Mouse (Mus musculus): ENCODE measurements around the gene Gm20388. TPM values are rescaled to one million over a fixed set of nuclear protein-coding genes. Genes with fewer than 3 reads are reported as not detected.
"Not testable (repeated sequence)": the region's sequence is repeated elsewhere in the genome, so short reads cannot be mapped to it uniquely, and the experiment has no call there.

Gene Gm20388
- total RNA-seq, 2 experiments from 2014 or later, result 2.2 to 7.6 TPM

GRCm38 (mm10) chr8:123228416-123228815 is 3317.8 kb downstream of the Gm20388 start:
- no peak for TF ChIP-seq CTCF (conservative IDR thresholded peaks at IDR 0.05)
- Histone ChIP-seq H3K4me3 (no peak overlapping the region), H3K27ac (no peak overlapping the region)
- no peak for DNase-seq (ENCODE audit: low spot score in 2 of 2)

GRCm38 (mm10) chr8:123230326-123230725 is 3319.7 kb downstream of the Gm20388 start:
- DNase-seq (ENCODE audit: low spot score in 2 of 2); H3K4me3 ChIP-seq: not testable (repeated sequence)
- H3K27ac ChIP-seq, result peak overlapping the region; percentile 51

- peak overlapping the region; percentile 97; the same call in 1 of the 2 replicates for H3K27ac ChIP-seq
- no peak for DNase-seq (ENCODE audit: low spot score in 2 of 2)
These were observed 3321.1 kb downstream of the Gm20388 start for GRCm38 (mm10) chr8:123231742-123232141.

GRCm38 (mm10) chr8:123232553-123232952 is 3321.9 kb downstream of the Gm20388 start:
- no peak for DNase-seq (ENCODE audit: low spot score in 2 of 2)
- Histone ChIP-seq H3K4me3 (no peak overlapping the region), H3K27ac (peak overlapping the region; percentile 97)
- no peak for TF ChIP-seq CTCF (conservative IDR thresholded peaks at IDR 0.05)

More at GRCm38 (mm10) chr8:123231742-123232141, 3321.1 kb downstream of the Gm20388 start:
- H3K4me3 ChIP-seq, result no peak overlapping the region
- TF ChIP-seq CTCF (conservative IDR thresholded peaks at IDR 0.05), result peak; percentile 60

GRCm38 (mm10) chr8:123233300-123233699 is 3322.7 kb downstream of the Gm20388 start:
- Histone ChIP-seq H3K4me3 (peak overlapping the region; percentile 88), H3K27ac (peak overlapping the region; percentile 97)
- no peak for DNase-seq (ENCODE audit: low spot score in 2 of 2)
- TF ChIP-seq CTCF (conservative IDR thresholded peaks at IDR 0.05), result no peak

- no peak for DNase-seq (ENCODE audit: low spot score in 2 of 2)
- H3K4me3 ChIP-seq, result peak overlapping the region; percentile 88
- H3K27ac ChIP-seq, result peak overlapping the region; percentile 97
- TF ChIP-seq CTCF (conservative IDR thresholded peaks at IDR 0.05), result no peak
These were observed 3323.1 kb downstream of the Gm20388 start for GRCm38 (mm10) chr8:123233760-123234159.

- DNase-seq (ENCODE audit: low spot score in 2 of 2), result peak; percentile 84
- Histone ChIP-seq H3K27ac (peak overlapping the region; percentile 97), H3K4me3 (peak overlapping the region; percentile 88)
- no peak for TF ChIP-seq CTCF (conservative IDR thresholded peaks at IDR 0.05)
These were observed 3324.4 kb downstream of the Gm20388 start for GRCm38 (mm10) chr8:123234918-123235519.

- Histone ChIP-seq H3K4me3 (peak within 1 kb of the TSS; percentile 88), H3K27ac (peak within 1 kb of the TSS; percentile 97)
- peak; percentile 87 to 89 for DNase-seq (ENCODE audit: low spot score in 2 of 2)
- peak; percentile 56 for TF ChIP-seq CTCF (conservative IDR thresholded peaks at IDR 0.05)
These were observed 3325.2 kb downstream of the Gm20388 start, which contains the start of gene Spata2l for GRCm38 (mm10) chr8:123235520-123236497. Gene Spata2l, minus strand, starts transcription at chr8:123236233.

GRCm38 (mm10) chr8:123239398-123239797 is 3328.8 kb downstream of the Gm20388 start:
- Histone ChIP-seq H3K4me3 (no peak overlapping the region), H3K27ac (peak overlapping the region; percentile 49; the same call in 1 of the 2 replicates)
- TF ChIP-seq CTCF (conservative IDR thresholded peaks at IDR 0.05), result no peak
- no peak for DNase-seq (ENCODE audit: low spot score in 2 of 2)

GRCm38 (mm10) chr8:123242107-123242923 is 3331.7 kb downstream of the Gm20388 start:
- DNase-seq (ENCODE audit: low spot score in 2 of 2), result no peak
- Histone ChIP-seq H3K27ac (no peak overlapping the region), H3K4me3 (no peak overlapping the region)
- TF ChIP-seq CTCF (conservative IDR thresholded peaks at IDR 0.05), result no peak

- no peak; the same call in 1 of the 2 replicates for TF ChIP-seq CTCF (conservative IDR thresholded peaks at IDR 0.05)
- no peak overlapping the region for H3K27ac ChIP-seq
- no peak overlapping the region for H3K4me3 ChIP-seq
- no peak for DNase-seq (ENCODE audit: low spot score in 2 of 2)
These were observed 3332.4 kb downstream of the Gm20388 start for GRCm38 (mm10) chr8:123243053-123243452.

- no peak overlapping the region for H3K27ac ChIP-seq
- no peak overlapping the region for H3K4me3 ChIP-seq
- TF ChIP-seq CTCF (conservative IDR thresholded peaks at IDR 0.05), result no peak
- no peak for DNase-seq (ENCODE audit: low spot score in 2 of 2)
These were observed 3333.7 kb downstream of the Gm20388 start for GRCm38 (mm10) chr8:123244382-123244781.
